Mouse (Mus musculus) hindbrain, embryonic 10.5 days (tissue): ENCODE results near the gene Cers1. TPM values are rescaled to one million over a fixed set of nuclear protein-coding genes. Genes with fewer than 3 reads are reported as not detected.

Experiments
- DNase-seq: peaks from one replicate; pipeline ENCODE4 v3.0.0-alpha.2; 2017; ENCODE audit warnings: low spot score
- H3K27ac ChIP-seq: fragments of 300-500 bp; sonication (generic); 2 replicates; pipeline ENCODE4 v1.5.1; 2016; ENCODE audit warnings: mild to moderate bottlenecking, moderate library complexity
- H3K27me3 ChIP-seq: fragments of 300-500 bp; sonication (generic); 2 replicates; pipeline ENCODE4 v1.6.1; 2016; ENCODE audit warnings: mild to moderate bottlenecking; ENCODE audit not compliant: poor library complexity, insufficient read depth, severe bottlenecking
- H3K36me3 ChIP-seq: fragments of 300-500 bp; sonication (generic); 2 replicates; pipeline ENCODE4 v1.6.1; 2016; ENCODE audit warnings: mild to moderate bottlenecking, moderate library complexity
- H3K4me1 ChIP-seq: fragments of 300-500 bp; sonication (generic); replicated peaks from 2 replicates; pipeline ENCODE4 v1.6.1; 2016; ENCODE audit warnings: mild to moderate bottlenecking
- H3K4me3 ChIP-seq: fragments of 300-500 bp; sonication (generic); 2 replicates; pipeline ENCODE4 v1.5.1; 2016; ENCODE audit warnings: mild to moderate bottlenecking, moderate library complexity
- H3K9me3 ChIP-seq: fragments of 300-500 bp; sonication (generic); 2 replicates; pipeline ENCODE4 v1.6.1; 2016; ENCODE audit warnings: mild to moderate bottlenecking, moderate library complexity
- WGBS: fragments of 180-500 bp; shearing (Covaris S2); methylation state at CpG from one replicate; pipeline ENCODE4 v1.1.7; 2016; 5-methylcytosine and 5-hydroxymethylcytosine counted together
- polyA plus RNA-seq: library from polyadenylated mRNA; unstranded; fragments of >200 nt; fragmentation: Nextera tagmentation; extraction: Ambion mirVana; gene quantifications from 2 replicates; pipeline ENCODE4 v1.2.1, GENCODE M21; 2016

The Cers1 gene
- polyA plus RNA-seq, 1 experiment from 2014 or later = 7.3 TPM

GRCm38 (mm10) chr8:70283136-70284077, 32.2 kb upstream of the Cers1 start:
- peaks cover 3% of the 10 kb centered on the region; the same call in 1 of the 2 replicates for H3K27me3 ChIP-seq
- under 1% methylated on average over 55 of the region's 55 CpGs for WGBS
- peaks cover 13% of the 10 kb centered on the region; the same call in 1 of the 2 replicates for H3K9me3 ChIP-seq
- H3K36me3 ChIP-seq = peaks cover 42% of the 10 kb centered on the region
- H3K27ac ChIP-seq = peak overlapping the region; percentile 98
- peak; percentile 46 for DNase-seq
- H3K4me3 ChIP-seq = peak overlapping the region; percentile 88
- H3K4me1 ChIP-seq = peaks cover 44% of the 10 kb centered on the region

- 78% methylated on average over 5 of the region's 5 CpGs for WGBS
- DNase-seq = no peak
These were observed 31.2 kb upstream of the Cers1 start for GRCm38 (mm10) chr8:70284421-70284820.

DNA sequence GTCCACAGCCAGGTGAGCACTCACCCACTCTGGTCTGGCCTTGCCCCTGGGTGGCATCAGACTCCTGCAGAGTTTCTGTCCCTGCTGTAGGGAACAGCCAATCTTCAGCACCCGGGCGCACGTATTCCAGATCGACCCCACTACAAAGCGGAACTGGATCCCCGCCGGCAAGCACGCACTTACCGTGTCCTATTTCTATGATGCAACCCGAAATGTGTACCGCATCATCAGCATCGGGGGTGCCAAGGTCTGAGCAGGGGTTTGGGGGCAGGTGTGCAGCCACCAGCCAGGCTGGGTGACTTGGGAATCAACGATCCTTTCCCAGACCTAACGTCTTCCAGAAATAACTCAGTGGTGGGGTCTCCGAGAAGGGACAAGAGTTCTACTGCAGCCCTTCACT, 30.3 kb upstream of the Cers1 start:
- H3K36me3 ChIP-seq = peaks cover 60% of the 10 kb centered on the region
- H3K4me3 ChIP-seq = 0 out of 2 replicates have a peak overlapping the region, but pooled peaks have one; percentile 88
- H3K27me3 ChIP-seq = peaks cover 3% of the 10 kb centered on the region; the same call in 1 of the 2 replicates
- H3K27ac ChIP-seq = no peak overlapping the region
- H3K9me3 ChIP-seq = peaks cover 13% of the 10 kb centered on the region; the same call in 1 of the 2 replicates
- peaks cover 44% of the 10 kb centered on the region for H3K4me1 ChIP-seq
- 96% methylated on average over 15 of the region's 15 CpGs for WGBS
- no peak for DNase-seq

More at GRCm38 (mm10) chr8:70284421-70284820, 31.2 kb upstream of the Cers1 start:
- H3K4me1 ChIP-seq = peaks cover 44% of the 10 kb centered on the region
- peaks cover 52% of the 10 kb centered on the region for H3K36me3 ChIP-seq
- H3K9me3 ChIP-seq = peaks cover 13% of the 10 kb centered on the region; the same call in 1 of the 2 replicates
- H3K27me3 ChIP-seq = peaks cover 3% of the 10 kb centered on the region; the same call in 1 of the 2 replicates
- peak overlapping the region; percentile 88 for H3K4me3 ChIP-seq
- 0 out of 2 replicates have a peak overlapping the region, but pooled peaks have one; percentile 16 for H3K27ac ChIP-seq

GRCm38 (mm10) chr8:70286737-70287136, 28.8 kb upstream of the Cers1 start:
- peaks cover 13% of the 10 kb centered on the region; the same call in 1 of the 2 replicates for H3K9me3 ChIP-seq
- DNase-seq = no peak
- no peaks in the 10 kb centered on the region for H3K27me3 ChIP-seq
- no peak overlapping the region for H3K4me3 ChIP-seq
- peaks cover 75% of the 10 kb centered on the region for H3K36me3 ChIP-seq
- no peak overlapping the region for H3K27ac ChIP-seq
- peaks cover 30% of the 10 kb centered on the region for H3K4me1 ChIP-seq
- 85% methylated on average over 8 of the region's 8 CpGs for WGBS

DNA sequence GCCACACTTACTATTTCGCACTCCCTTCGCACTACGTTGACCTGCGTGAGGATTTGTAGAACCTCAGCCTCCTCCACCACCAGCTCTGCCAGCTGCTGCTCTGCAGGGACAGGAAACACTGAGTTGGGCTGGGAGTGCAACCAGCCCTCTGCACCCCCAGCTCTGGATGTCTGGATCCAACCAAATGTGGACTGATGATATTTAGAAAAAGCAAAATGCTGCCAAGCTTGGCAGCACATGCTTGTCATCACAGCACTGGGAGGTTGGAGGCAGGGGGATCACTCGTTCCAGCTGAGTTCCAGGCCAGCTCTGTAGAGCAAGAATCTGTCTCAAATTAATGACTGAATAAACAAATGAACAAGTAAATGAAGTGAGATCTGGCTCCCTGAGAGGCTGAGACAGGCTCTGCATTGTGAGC, 21.6 kb upstream of the Cers1 start:
- no peaks in the 10 kb centered on the region for H3K9me3 ChIP-seq
- H3K27me3 ChIP-seq = no peaks in the 10 kb centered on the region
- DNase-seq = no peak
- H3K36me3 ChIP-seq = peaks cover 96% of the 10 kb centered on the region
- WGBS = 83% methylated on average over 5 of the region's 5 CpGs
- no peak overlapping the region for H3K27ac ChIP-seq
- 0 out of 2 replicates have a peak overlapping the region, but pooled peaks have one; percentile 4 for H3K4me3 ChIP-seq
- H3K4me1 ChIP-seq = 0 out of 2 replicates have a peak, but pooled peaks cover 4% of the 10 kb centered on the region

- WGBS = 83% methylated on average over 3 of the region's 3 CpGs
- DNase-seq = no peak
- no peaks in the 10 kb centered on the region for H3K27me3 ChIP-seq
- peaks cover 64% of the 10 kb centered on the region for H3K36me3 ChIP-seq
- H3K4me1 ChIP-seq = peaks cover 28% of the 10 kb centered on the region
- no peak overlapping the region for H3K4me3 ChIP-seq
- H3K9me3 ChIP-seq = no peaks in the 10 kb centered on the region
- H3K27ac ChIP-seq = no peak overlapping the region
These were observed 14.7 kb upstream of the Cers1 start for GRCm38 (mm10) chr8:70300881-70301280.

DNA sequence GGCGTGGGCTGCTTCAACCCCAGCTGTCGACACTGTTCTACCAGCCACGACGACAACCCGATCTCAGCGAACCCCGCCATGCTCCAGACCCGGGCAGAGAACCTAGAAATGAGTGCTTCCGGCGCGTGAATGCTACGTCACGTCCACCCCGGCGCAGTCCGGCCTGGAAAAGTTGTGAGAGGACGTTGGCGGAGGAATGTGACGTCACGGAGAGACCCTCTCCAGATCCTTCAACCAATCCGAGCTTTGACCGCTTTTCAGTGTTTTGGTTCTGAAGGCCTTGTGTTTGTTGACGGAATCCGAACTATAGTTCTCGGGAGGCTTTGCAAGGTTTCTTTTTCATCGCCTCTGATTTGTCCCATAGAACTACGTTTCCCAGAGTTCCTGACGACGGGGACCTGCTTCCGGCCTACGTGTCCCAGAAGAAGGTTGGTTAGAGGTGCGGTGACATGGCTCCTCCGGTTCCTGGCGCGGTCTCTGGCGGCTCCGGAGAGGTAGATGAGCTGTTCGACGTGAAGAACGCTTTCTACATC, 13.2 kb upstream of the Cers1 start, which contains the start of the genes Ddx49 and Cope:
Gene Ddx49, minus strand, starts transcription at position 132 of the 533 bp plus-strand sequence.
Gene Cope, plus strand, starts transcription at position 161 of the 533 bp plus-strand sequence.
- peak; percentile 96 for DNase-seq
- H3K9me3 ChIP-seq = no peaks in the 10 kb centered on the region
- peak within 1 kb of the TSS; percentile 90 for H3K27ac ChIP-seq
- peak within 1 kb of the TSS; percentile 88 for H3K4me3 ChIP-seq
- peaks cover 64% of the 10 kb centered on the region for H3K36me3 ChIP-seq
- H3K27me3 ChIP-seq = no peaks in the 10 kb centered on the region
- under 1% methylated on average over 40 of the region's 40 CpGs for WGBS
- H3K4me1 ChIP-seq = peaks cover 28% of the 10 kb centered on the region

GRCm38 (mm10) chr8:70302901-70303300, 12.7 kb upstream of the Cers1 start:
- Histone ChIP-seq H3K36me3 (peaks cover 64% of the 10 kb centered on the region), H3K9me3 (no peaks in the 10 kb centered on the region), H3K27ac (peak overlapping the region; percentile 90), H3K4me1 (peaks cover 28% of the 10 kb centered on the region), H3K4me3 (peak overlapping the region; percentile 88), H3K27me3 (no peaks in the 10 kb centered on the region)
- 6% methylated on average over 16 of the region's 16 CpGs for WGBS
- DNase-seq = no peak

DNA sequence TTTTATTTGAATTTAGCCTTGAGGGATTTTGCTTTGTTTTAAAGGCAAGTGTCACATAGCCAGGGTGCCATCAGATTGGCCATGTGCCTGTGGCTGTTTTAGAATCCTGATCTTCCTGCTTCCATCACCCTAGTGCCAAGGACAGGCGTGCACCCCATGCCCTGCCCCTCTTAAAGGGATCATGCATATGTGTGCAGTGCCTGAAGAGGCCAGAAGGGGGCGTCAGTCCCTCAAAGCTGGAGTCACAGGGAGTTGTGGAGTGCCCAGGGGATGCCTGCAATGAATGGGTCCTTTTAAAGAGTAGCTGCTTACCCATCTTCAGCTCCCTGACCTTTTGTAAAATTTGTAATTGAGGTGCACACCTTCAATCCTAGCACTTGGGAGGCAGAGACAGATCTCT, 6.3 kb upstream of the Cers1 start:
- DNase-seq = no peak
- WGBS = 40% methylated on average over 2 of the region's 2 CpGs
- Histone ChIP-seq H3K27me3 (peaks cover 3% of the 10 kb centered on the region), H3K4me1 (peaks cover 3% of the 10 kb centered on the region; the same call in 1 of the 2 replicates), H3K36me3 (peaks cover 95% of the 10 kb centered on the region), H3K9me3 (no peaks in the 10 kb centered on the region), H3K4me3 (no peak overlapping the region), H3K27ac (no peak overlapping the region)

GRCm38 (mm10) chr8:70313399-70313798, 2.2 kb upstream of the Cers1 start:
- Histone ChIP-seq H3K4me1 (peaks cover 38% of the 10 kb centered on the region), H3K4me3 (no peak overlapping the region), H3K27me3 (peaks cover 31% of the 10 kb centered on the region), H3K36me3 (peaks cover 55% of the 10 kb centered on the region), H3K27ac (no peak overlapping the region), H3K9me3 (no peaks in the 10 kb centered on the region)
- no peak for DNase-seq
- WGBS = 98% methylated on average over 2 of the region's 2 CpGs

GRCm38 (mm10) chr8:70316511-70317504, 1.2 kb downstream of the Cers1 start:
- H3K9me3 ChIP-seq = no peaks in the 10 kb centered on the region

GRCm38 (mm10) chr8:70317872-70318271, 2.3 kb downstream of the Cers1 start:
- no peak for DNase-seq
- WGBS = 86% methylated on average over 5 of the region's 5 CpGs
- peak overlapping the region; percentile 83 for H3K27ac ChIP-seq
- H3K36me3 ChIP-seq = peaks cover 10% of the 10 kb centered on the region
- peaks cover 42% of the 10 kb centered on the region for H3K27me3 ChIP-seq
- peaks cover 49% of the 10 kb centered on the region for H3K4me1 ChIP-seq
- H3K4me3 ChIP-seq = peak overlapping the region; percentile 66; the same call in 1 of the 2 replicates
- H3K9me3 ChIP-seq = no peaks in the 10 kb centered on the region

More at GRCm38 (mm10) chr8:70316511-70317504, 1.2 kb downstream of the Cers1 start:
- DNase-seq = peak; percentile 84
- WGBS = 13% methylated on average over 15 of the region's 15 CpGs
- H3K36me3 ChIP-seq = peaks cover 21% of the 10 kb centered on the region
- peaks cover 42% of the 10 kb centered on the region for H3K27me3 ChIP-seq
- H3K4me3 ChIP-seq = peak overlapping the region; percentile 66
- H3K27ac ChIP-seq = peak overlapping the region; percentile 83
- H3K4me1 ChIP-seq = peaks cover 45% of the 10 kb centered on the region
